Mouse (Mus musculus): ENCODE results near the gene Nsmce1. TPM values are rescaled to one million over a fixed set of nuclear protein-coding genes. Genes with fewer than 3 reads are reported as not detected.

Nsmce1 gene
- polyA plus RNA-seq, 1 experiment from 2014 or later: 127 TPM

DNA sequence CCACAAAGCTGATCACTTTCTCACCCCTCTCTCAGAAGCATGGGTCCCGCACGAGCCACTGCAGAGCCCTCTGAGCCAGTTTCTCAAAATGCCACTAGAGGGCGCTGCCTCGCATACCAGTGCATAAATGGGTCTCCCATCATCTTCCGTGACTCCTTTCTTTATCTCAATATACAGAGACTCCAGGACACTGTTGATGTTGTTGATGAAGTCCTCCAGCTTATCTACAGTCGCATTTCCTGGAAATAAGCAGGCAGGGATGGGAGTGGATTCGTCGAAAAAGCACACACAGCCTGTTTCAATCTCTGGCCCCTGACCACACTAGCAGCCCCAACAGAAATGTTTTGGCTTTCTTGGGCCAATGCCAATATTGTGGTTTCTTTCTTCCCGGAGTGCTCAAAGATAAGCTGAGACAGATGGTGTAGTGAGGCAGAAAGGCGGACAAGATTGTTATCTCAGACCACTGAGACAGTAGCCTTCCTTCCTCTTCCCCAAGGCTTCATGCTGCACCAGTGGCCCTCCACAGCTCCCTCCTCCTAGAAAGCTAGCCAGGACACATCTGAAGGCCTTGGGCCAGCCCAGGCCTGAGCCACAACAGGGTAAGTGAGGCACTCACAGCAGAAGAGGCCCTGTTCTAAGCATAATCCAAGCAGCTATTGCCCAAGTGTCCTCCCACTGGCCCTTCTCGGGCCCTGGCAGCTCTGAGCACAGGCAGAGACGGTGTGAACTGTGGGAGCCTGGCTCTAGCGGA, 19.2 kb downstream of the Nsmce1 start:
- H3K4me3 ChIP-seq (ENCODE audit: low read depth, low read length): no peak overlapping the region
- peaks cover 2% of the 10 kb centered on the region; the same call in 1 of the 2 replicates for H3K4me1 ChIP-seq (ENCODE audit: control insufficient read depth, insufficient read depth, low read length)
- 42% methylated on average over 13 of the region's 13 CpGs for WGBS
- H3K4me2 ChIP-seq (ENCODE audit: low read depth, severe bottlenecking): no peak overlapping the region
- ATAC-seq (ENCODE audit: insufficient number of reproducible peaks, low FRiP score, low TSS enrichment, low read depth) (no peak), DNase-seq (ENCODE audit: low spot score) (peak; percentile 83)
- peaks cover 3% of the 10 kb centered on the region; the same call in 1 of the 2 replicates for H3K36me3 ChIP-seq (ENCODE audit: control insufficient read depth, insufficient read depth, low read length)
- H3K9me3 ChIP-seq (ENCODE audit: control insufficient read depth, low read length): no peaks in the 10 kb centered on the region
- no peak overlapping the region; the same call in 1 of the 2 replicates for H3K9ac ChIP-seq (ENCODE audit: low read length)
- H3K27ac ChIP-seq (replicated peaks; ENCODE audit: low read depth, low read length): 0 out of 2 replicates have a peak overlapping the region, but pooled peaks have one; percentile 36
- no peaks in the 10 kb centered on the region for H3K27me3 ChIP-seq (ENCODE audit: control insufficient read depth, insufficient read depth, low read length)

DNA sequence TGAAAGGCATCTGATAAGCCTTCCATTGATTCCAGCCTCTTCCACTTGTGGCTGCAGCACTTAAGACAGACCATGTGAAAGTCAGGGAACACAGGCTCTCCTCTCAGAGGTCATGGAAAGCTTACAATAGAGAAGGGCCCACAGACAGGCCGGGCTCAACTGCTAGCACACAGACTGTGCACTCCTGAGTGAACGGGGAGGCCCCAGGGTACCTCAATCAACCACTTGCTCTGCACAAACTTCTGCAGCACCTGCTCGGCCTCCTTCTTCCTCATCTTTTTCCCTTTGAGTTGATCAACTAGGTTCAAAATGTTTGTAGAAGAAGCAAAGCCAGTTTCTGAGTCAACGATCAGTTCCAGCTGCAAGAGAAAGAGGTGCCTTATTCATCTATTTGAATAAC, 20.5 kb downstream of the Nsmce1 start:
- Histone ChIP-seq H3K27me3 (ENCODE audit: control insufficient read depth, insufficient read depth, low read length) (no peaks in the 10 kb centered on the region), H3K4me2 (ENCODE audit: low read depth, severe bottlenecking) (no peak overlapping the region), H3K36me3 (ENCODE audit: control insufficient read depth, insufficient read depth, low read length) (peaks cover 10% of the 10 kb centered on the region; the same call in 1 of the 2 replicates), H3K4me3 (ENCODE audit: low read depth, low read length) (no peak overlapping the region), H3K9me3 (ENCODE audit: control insufficient read depth, low read length) (no peaks in the 10 kb centered on the region), H3K4me1 (ENCODE audit: control insufficient read depth, insufficient read depth, low read length) (peaks cover 2% of the 10 kb centered on the region; the same call in 1 of the 2 replicates), H3K9ac (ENCODE audit: low read length) (no peak overlapping the region), H3K27ac (replicated peaks; ENCODE audit: low read depth, low read length) (no peak overlapping the region)
- WGBS: 92% methylated on average over 4 of the region's 4 CpGs
- ATAC-seq (ENCODE audit: insufficient number of reproducible peaks, low FRiP score, low TSS enrichment, low read depth): no peak
- no peak for DNase-seq (ENCODE audit: low spot score)

DNA sequence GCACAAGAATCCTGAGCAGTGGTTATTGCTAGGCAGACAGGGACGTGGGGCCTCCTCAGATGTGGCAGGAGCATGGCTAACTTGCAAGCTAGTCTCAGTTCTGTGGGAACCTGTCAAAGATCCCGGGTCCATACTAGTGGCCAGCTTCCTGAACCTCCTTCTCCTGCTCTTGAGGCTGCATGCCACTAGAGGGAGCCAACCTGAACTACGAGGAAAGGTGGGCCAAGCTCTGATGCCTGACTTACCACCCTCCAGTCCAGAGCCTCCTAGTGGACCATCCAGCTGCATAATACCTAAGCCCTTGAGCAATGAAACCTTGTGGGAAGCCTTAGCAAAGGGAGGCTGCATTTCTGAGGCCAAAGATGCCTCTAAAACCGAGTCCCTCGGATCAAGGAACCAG, 21.5 kb downstream of the Nsmce1 start:
- WGBS: 42% methylated on average over 5 of the region's 5 CpGs
- DNase-seq (ENCODE audit: low spot score) (peak; percentile 77), ATAC-seq (ENCODE audit: insufficient number of reproducible peaks, low FRiP score, low TSS enrichment, low read depth) (no peak)
- Histone ChIP-seq H3K9me3 (ENCODE audit: control insufficient read depth, low read length) (no peaks in the 10 kb centered on the region), H3K9ac (ENCODE audit: low read length) (no peak overlapping the region), H3K4me2 (ENCODE audit: low read depth, severe bottlenecking) (no peak overlapping the region), H3K27me3 (ENCODE audit: control insufficient read depth, insufficient read depth, low read length) (no peaks in the 10 kb centered on the region), H3K4me1 (ENCODE audit: control insufficient read depth, insufficient read depth, low read length) (no peaks in the 10 kb centered on the region), H3K36me3 (ENCODE audit: control insufficient read depth, insufficient read depth, low read length) (peaks cover 13% of the 10 kb centered on the region; the same call in 1 of the 2 replicates), H3K4me3 (ENCODE audit: low read depth, low read length) (no peak overlapping the region), H3K27ac (replicated peaks; ENCODE audit: low read depth, low read length) (no peak overlapping the region)

DNA sequence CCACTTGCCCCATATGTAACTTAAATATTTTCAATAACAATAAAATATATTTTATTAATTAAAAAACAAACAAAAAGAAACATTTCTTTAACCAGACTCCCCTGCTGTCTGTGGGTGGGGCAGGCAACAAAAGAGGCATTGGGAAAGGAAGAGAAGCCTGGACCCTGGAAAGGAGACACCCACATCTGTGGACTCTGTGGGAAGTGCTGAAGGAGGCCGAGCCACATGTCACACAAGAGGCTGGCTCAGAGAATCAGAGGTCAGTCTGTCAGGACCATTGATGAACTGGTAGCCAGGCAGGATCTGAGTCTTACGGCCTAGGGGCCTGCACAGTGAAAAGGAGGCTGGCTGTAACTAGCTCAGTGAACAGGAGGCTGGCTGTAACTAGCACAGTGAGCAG, 29.2 kb downstream of the Nsmce1 start:
- H3K4me2 ChIP-seq (ENCODE audit: low read depth, severe bottlenecking): no peak overlapping the region
- peaks cover 12% of the 10 kb centered on the region; the same call in 1 of the 2 replicates for H3K36me3 ChIP-seq (ENCODE audit: control insufficient read depth, insufficient read depth, low read length)
- H3K27me3 ChIP-seq (ENCODE audit: control insufficient read depth, insufficient read depth, low read length): no peaks in the 10 kb centered on the region
- WGBS: 56% methylated on average over 2 of the region's 2 CpGs
- no peaks in the 10 kb centered on the region for H3K9me3 ChIP-seq (ENCODE audit: control insufficient read depth, low read length)
- H3K9ac ChIP-seq (ENCODE audit: low read length): no peak overlapping the region
- H3K4me3 ChIP-seq (ENCODE audit: low read depth, low read length): no peak overlapping the region
- DNase-seq (ENCODE audit: low spot score): no peak
- H3K4me1 ChIP-seq (ENCODE audit: control insufficient read depth, insufficient read depth, low read length): no peaks in the 10 kb centered on the region
- ATAC-seq (ENCODE audit: insufficient number of reproducible peaks, low FRiP score, low TSS enrichment, low read depth): no peak
- no peak overlapping the region for H3K27ac ChIP-seq (replicated peaks; ENCODE audit: low read depth, low read length)

DNA sequence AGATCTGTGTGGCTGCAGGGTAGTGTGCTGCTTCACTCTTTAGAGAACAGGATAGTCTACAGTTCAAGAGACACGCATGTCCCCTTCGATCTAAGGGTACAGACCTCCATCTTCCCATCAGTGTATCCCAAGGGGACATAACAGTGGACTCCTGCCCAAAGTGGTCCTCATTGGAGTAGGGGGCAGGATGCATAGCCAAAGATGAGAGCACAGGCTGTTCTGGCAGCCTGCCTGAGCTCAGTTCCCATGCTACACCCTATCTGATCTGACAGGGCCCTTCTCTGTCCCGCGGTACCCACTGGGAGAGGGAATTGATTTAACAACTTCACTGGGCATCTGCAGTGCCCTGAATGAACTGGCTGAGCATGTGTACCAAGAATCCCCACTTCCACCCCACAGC, 37.7 kb downstream of the Nsmce1 start:
- no peak overlapping the region for H3K9ac ChIP-seq (ENCODE audit: low read length)
- DNase-seq (ENCODE audit: low spot score) (no peak), ATAC-seq (ENCODE audit: insufficient number of reproducible peaks, low FRiP score, low TSS enrichment, low read depth) (no peak)
- no peak overlapping the region for H3K27ac ChIP-seq (replicated peaks; ENCODE audit: low read depth, low read length)
- no peak overlapping the region for H3K4me2 ChIP-seq (ENCODE audit: low read depth, severe bottlenecking)
- no peak overlapping the region for H3K4me3 ChIP-seq (ENCODE audit: low read depth, low read length)
- H3K36me3 ChIP-seq (ENCODE audit: control insufficient read depth, insufficient read depth, low read length): no peaks in the 10 kb centered on the region
- 100% methylated on average over 4 of the region's 4 CpGs for WGBS
- H3K9me3 ChIP-seq (ENCODE audit: control insufficient read depth, low read length): no peaks in the 10 kb centered on the region
- no peaks in the 10 kb centered on the region for H3K27me3 ChIP-seq (ENCODE audit: control insufficient read depth, insufficient read depth, low read length)
- no peaks in the 10 kb centered on the region for H3K4me1 ChIP-seq (ENCODE audit: control insufficient read depth, insufficient read depth, low read length)

DNA sequence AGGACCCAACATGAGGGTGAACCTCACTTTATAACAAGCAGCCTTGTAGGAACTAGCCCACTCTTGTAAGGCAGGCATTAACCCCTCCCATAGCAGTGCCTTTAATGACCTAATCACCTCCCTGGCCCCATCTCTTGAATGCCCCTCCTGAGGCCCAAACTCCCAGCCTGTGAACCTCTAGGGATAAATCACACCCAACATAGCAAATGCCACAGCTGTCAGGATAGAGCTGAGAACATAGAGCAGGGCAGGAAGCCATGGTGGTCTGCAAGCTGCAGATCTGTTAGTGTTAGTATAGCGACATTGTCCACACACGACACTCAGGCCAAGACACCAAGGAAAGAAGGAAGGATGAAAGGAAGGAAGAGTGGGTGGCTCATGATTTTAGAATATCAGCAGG, 40.3 kb downstream of the Nsmce1 start:
- Histone ChIP-seq H3K9ac (ENCODE audit: low read length) (no peak overlapping the region), H3K4me1 (ENCODE audit: control insufficient read depth, insufficient read depth, low read length) (no peaks in the 10 kb centered on the region), H3K36me3 (ENCODE audit: control insufficient read depth, insufficient read depth, low read length) (no peaks in the 10 kb centered on the region; the same call in 1 of the 2 replicates), H3K4me3 (ENCODE audit: low read depth, low read length) (no peak overlapping the region), H3K27me3 (ENCODE audit: control insufficient read depth, insufficient read depth, low read length) (no peaks in the 10 kb centered on the region), H3K9me3 (ENCODE audit: control insufficient read depth, low read length) (no peaks in the 10 kb centered on the region), H3K4me2 (ENCODE audit: low read depth, severe bottlenecking) (no peak overlapping the region), H3K27ac (replicated peaks; ENCODE audit: low read depth, low read length) (no peak overlapping the region)
- DNase-seq (ENCODE audit: low spot score) (no peak), ATAC-seq (ENCODE audit: insufficient number of reproducible peaks, low FRiP score, low TSS enrichment, low read depth) (no peak)
- 87% methylated on average over 2 of the region's 2 CpGs for WGBS

DNA sequence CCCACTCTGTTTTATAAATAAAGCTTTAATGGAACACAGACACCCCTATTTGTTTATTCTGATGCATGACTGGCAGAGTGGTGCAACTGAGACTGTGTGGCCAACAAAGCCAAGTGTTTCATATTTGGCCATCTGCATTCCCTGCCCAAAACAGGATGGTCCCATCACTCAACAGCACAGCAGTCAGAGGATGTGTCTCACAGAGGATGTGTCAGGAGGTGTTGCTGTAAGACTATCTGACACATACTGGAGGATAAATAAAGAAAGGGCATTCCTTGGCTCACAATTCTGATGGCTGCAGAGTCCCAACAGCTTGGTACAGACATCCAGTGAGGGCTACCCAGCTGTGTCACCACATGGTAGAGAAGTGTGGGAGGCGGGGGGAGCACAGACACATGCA, 40.7 kb downstream of the Nsmce1 start:
- WGBS: 79% methylated on average over 1 of the region's 1 CpGs
- H3K9ac ChIP-seq (ENCODE audit: low read length): no peak overlapping the region
- DNase-seq (ENCODE audit: low spot score) (no peak), ATAC-seq (ENCODE audit: insufficient number of reproducible peaks, low FRiP score, low TSS enrichment, low read depth) (no peak)
- no peaks in the 10 kb centered on the region; the same call in 1 of the 2 replicates for H3K36me3 ChIP-seq (ENCODE audit: control insufficient read depth, insufficient read depth, low read length)
- H3K27me3 ChIP-seq (ENCODE audit: control insufficient read depth, insufficient read depth, low read length): no peaks in the 10 kb centered on the region
- H3K27ac ChIP-seq (replicated peaks; ENCODE audit: low read depth, low read length): no peak overlapping the region
- H3K4me2 ChIP-seq (ENCODE audit: low read depth, severe bottlenecking): no peak overlapping the region
- no peaks in the 10 kb centered on the region for H3K4me1 ChIP-seq (ENCODE audit: control insufficient read depth, insufficient read depth, low read length)
- H3K9me3 ChIP-seq (ENCODE audit: control insufficient read depth, low read length): no peaks in the 10 kb centered on the region
- no peak overlapping the region for H3K4me3 ChIP-seq (ENCODE audit: low read depth, low read length)

DNA sequence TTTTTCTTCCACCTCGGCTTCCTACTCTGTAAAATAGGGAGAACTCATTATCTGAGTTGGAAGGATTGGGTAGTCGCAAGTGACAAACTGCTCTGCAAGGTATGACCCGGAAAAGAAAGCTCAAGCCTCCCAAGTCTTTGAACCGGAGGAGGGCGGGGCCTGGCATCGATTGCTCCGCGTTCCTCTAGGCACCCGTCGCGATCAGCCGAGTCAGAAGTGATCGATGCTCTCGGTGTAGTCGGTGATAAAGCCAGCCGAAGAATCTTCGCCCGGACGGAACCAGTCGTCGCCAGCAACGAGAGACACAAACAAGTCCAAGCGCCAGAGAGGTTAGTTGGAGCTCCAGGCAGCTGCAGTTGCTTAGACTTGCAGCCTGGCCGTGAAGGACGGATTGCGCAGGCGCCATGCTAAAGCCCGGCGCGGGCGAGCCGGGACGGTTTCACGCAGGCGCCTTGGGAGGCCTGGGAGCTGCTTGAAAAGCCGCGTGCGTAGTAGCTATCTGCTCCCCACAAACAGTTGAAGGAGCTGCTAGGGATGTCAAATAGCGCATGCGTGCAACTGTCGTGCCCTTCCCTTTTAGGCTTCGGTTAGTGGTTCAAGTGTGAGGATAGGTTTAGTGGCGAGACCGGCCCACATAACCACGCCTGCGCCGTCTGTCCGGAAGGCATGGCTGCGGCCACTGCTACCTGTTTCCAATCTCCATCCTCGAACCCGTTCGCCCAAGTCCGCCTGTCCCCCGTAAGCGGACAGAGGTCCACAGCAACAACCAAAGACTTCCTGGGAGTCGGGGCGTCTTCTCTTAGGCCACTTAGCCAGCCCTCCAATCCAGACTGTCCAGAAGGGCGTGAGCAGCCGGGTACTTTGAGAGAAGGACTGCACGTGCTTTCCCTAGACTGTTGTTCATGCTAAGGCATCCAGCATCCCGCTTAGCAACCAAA, 46.7 kb downstream of the Nsmce1 start, which contains the start of gene Kdm8:
Kdm8 (plus strand) TSS at position 213 of the 938 bp plus-strand sequence.
- H3K27ac ChIP-seq (replicated peaks; ENCODE audit: low read depth, low read length): peak within 1 kb of the TSS; percentile 86
- DNase-seq (ENCODE audit: low spot score): peak; percentile 95
- H3K4me1 ChIP-seq (ENCODE audit: control insufficient read depth, insufficient read depth, low read length): 0 out of 2 replicates have a peak, but pooled peaks cover 2% of the 10 kb centered on the region
- no peaks in the 10 kb centered on the region for H3K27me3 ChIP-seq (ENCODE audit: control insufficient read depth, insufficient read depth, low read length)
- WGBS: 3% methylated on average over 61 of the region's 61 CpGs
- peak within 1 kb of the TSS; percentile 48 for H3K4me3 ChIP-seq (ENCODE audit: low read depth, low read length)
- ATAC-seq (ENCODE audit: insufficient number of reproducible peaks, low FRiP score, low TSS enrichment, low read depth): peak; percentile 93
- H3K9me3 ChIP-seq (ENCODE audit: control insufficient read depth, low read length): no peaks in the 10 kb centered on the region
- peak within 1 kb of the TSS; percentile 84 for H3K4me2 ChIP-seq (ENCODE audit: low read depth, severe bottlenecking)
- no peaks in the 10 kb centered on the region; the same call in 1 of the 2 replicates for H3K36me3 ChIP-seq (ENCODE audit: control insufficient read depth, insufficient read depth, low read length)
- H3K9ac ChIP-seq (ENCODE audit: low read length): peak within 1 kb of the TSS; percentile 79

All from limb, embryonic 11.5 days (tissue).